Mouse (Mus musculus) myocyte (in vitro differentiated cells): ENCODE measurements around the gene Gm20388. TPM values are rescaled to one million over a fixed set of nuclear protein-coding genes. Genes with fewer than 3 reads are reported as not detected.

Experiments
- H3K27me3 ChIP-seq: one replicate; pipeline ENCODE4 v1.6.1; 2011; ENCODE audit not compliant: control insufficient read depth, insufficient read depth, insufficient read length
- H3K36me3 ChIP-seq: one replicate; pipeline ENCODE4 v1.6.1; 2011; ENCODE audit not compliant: control insufficient read depth, insufficient read depth
- H3K4me2 ChIP-seq: one replicate; pipeline ENCODE4 v1.6.1; 2011; ENCODE audit warnings: low read depth, control low read depth
- H3K4me3 ChIP-seq: one replicate; pipeline ENCODE4 v1.5.1; 2011; ENCODE audit warnings: mild to moderate bottlenecking, control low read depth, moderate library complexity
- H3K79me2 ChIP-seq: one replicate; pipeline ENCODE4 v1.6.1; 2011; ENCODE audit not compliant: control insufficient read depth, insufficient read depth
- H3ac ChIP-seq: one replicate; pipeline ENCODE4 v1.6.1; 2011; ENCODE audit not compliant: control insufficient read depth, insufficient read length
- CEBPB ChIP-seq: IDR thresholded peaks from 2 replicates; pipeline ENCODE4 v1.6.1; 2011; ENCODE audit warnings: mild to moderate bottlenecking, moderate library complexity; ENCODE audit not compliant: poor library complexity, insufficient read depth, severe bottlenecking
- E2F4 ChIP-seq: IDR thresholded peaks from one replicate; pipeline ENCODE4 v1.6.1; 2011; ENCODE audit warnings: mild to moderate bottlenecking, control low read depth, moderate library complexity; ENCODE audit not compliant: insufficient read depth
- MAX ChIP-seq: IDR thresholded peaks from one replicate; pipeline ENCODE4 v1.6.1; 2011; ENCODE audit warnings: low read depth, mild to moderate bottlenecking, control low read depth
- MYOD1 ChIP-seq, 3 experiments: IDR thresholded peaks; one replicate each; pipeline ENCODE4 v1.6.1; 2011; ENCODE audit warnings: control low read depth in 2 of 3, low read depth in 2 of 3, mild to moderate bottlenecking in 2 of 3, moderate library complexity in 1 of 3; ENCODE audit not compliant: insufficient read length in 2 of 3, control insufficient read depth in 1 of 3
- MYOG ChIP-seq, 3 experiments: IDR thresholded peaks; one replicate each; pipeline ENCODE4 v1.6.1; 2011; ENCODE audit warnings: control low read depth in 2 of 3, low read depth in 2 of 3, mild to moderate bottlenecking in 2 of 3; ENCODE audit not compliant: insufficient read length in 2 of 3, control insufficient read depth in 1 of 3, insufficient read depth in 1 of 3
- POLR2A ChIP-seq: IDR thresholded peaks from one replicate; pipeline ENCODE4 v1.6.1; 2011; ENCODE audit warnings: low read depth, mild to moderate bottlenecking, control low read depth, moderate library complexity; ENCODE audit not compliant: insufficient read length
- POLR2AphosphoS2 ChIP-seq: IDR thresholded peaks from one replicate; pipeline ENCODE4 v1.6.1; 2011; ENCODE audit warnings: low read depth, control low read depth; ENCODE audit not compliant: insufficient read length
- REST ChIP-seq: IDR thresholded peaks from one replicate; pipeline ENCODE4 v1.6.1; 2011; ENCODE audit warnings: mild to moderate bottlenecking, control low read depth, moderate library complexity; ENCODE audit not compliant: insufficient read depth, insufficient read length
- SRF ChIP-seq: IDR thresholded peaks from one replicate; pipeline ENCODE4 v1.6.1; 2011; ENCODE audit warnings: low read depth; ENCODE audit not compliant: control insufficient read depth, insufficient read length
- TCF12 ChIP-seq: IDR thresholded peaks from one replicate; pipeline ENCODE4 v1.6.1; 2011; ENCODE audit warnings: mild to moderate bottlenecking, control low read depth; ENCODE audit not compliant: poor library complexity, insufficient read depth, severe bottlenecking
- TCF3 ChIP-seq: IDR thresholded peaks from one replicate; pipeline ENCODE4 v1.6.1; 2011; ENCODE audit warnings: low read depth, control low read depth; ENCODE audit not compliant: insufficient read length
- USF1 ChIP-seq: IDR thresholded peaks from one replicate; pipeline ENCODE4 v1.6.1; 2011; ENCODE audit warnings: low read depth, mild to moderate bottlenecking, control low read depth, moderate library complexity
- polyA plus RNA-seq: library from polyadenylated mRNA; unstranded; fragments of >200 nt; fragmentation: generic; extraction: Trizol; gene quantifications from one replicate; pipeline ENCODE4 v1.2.1, GENCODE M21; 2012; ENCODE audit warnings: missing spikeins

Gene Gm20388
- polyA plus RNA-seq, 1 experiment, result 15.3 TPM

- Histone ChIP-seq H3ac (no peak overlapping the region), H3K79me2 (no peaks in the 10 kb centered on the region), H3K36me3 (no peaks in the 10 kb centered on the region), H3K4me2 (no peak overlapping the region), H3K27me3 (no peaks in the 10 kb centered on the region), H3K4me3 (no peak overlapping the region)
- TF ChIP-seq POLR2A (no peak), REST (no peak), CEBPB (no peak), SRF (no peak), TCF12 (no peak), MYOD1 (IDR thresholded peaks at IDR 0.05; ENCODE audit: control insufficient read depth in 1 of 3, insufficient read length in 2 of 3, low read depth in 2 of 3) (no peak), MAX (no peak), E2F4 (no peak), TCF3 (no peak), POLR2AphosphoS2 (no peak), USF1 (no peak), MYOG (IDR thresholded peaks at IDR 0.05; ENCODE audit: control insufficient read depth in 1 of 3, insufficient read depth in 1 of 3, insufficient read length in 2 of 3, low read depth in 2 of 3) (no peak)
Observed at GRCm38 (mm10) chr8:121847261-121847822, 1936.7 kb downstream of the Gm20388 start.

- H3K79me2 ChIP-seq, result no peaks in the 10 kb centered on the region
- H3ac ChIP-seq, result no peak overlapping the region
- H3K4me3 ChIP-seq, result no peak overlapping the region
- TF ChIP-seq TCF3 (no peak), MAX (no peak), MYOG (IDR thresholded peaks at IDR 0.05; ENCODE audit: control insufficient read depth in 1 of 3, insufficient read depth in 1 of 3, insufficient read length in 2 of 3, low read depth in 2 of 3) (no peak), USF1 (no peak)
- H3K27me3 ChIP-seq, result no peaks in the 10 kb centered on the region
- H3K36me3 ChIP-seq, result no peaks in the 10 kb centered on the region
- peak overlapping the region; percentile 28 for H3K4me2 ChIP-seq
Observed at GRCm38 (mm10) chr8:121847987-121848386, 1937.3 kb downstream of the Gm20388 start.

DNA sequence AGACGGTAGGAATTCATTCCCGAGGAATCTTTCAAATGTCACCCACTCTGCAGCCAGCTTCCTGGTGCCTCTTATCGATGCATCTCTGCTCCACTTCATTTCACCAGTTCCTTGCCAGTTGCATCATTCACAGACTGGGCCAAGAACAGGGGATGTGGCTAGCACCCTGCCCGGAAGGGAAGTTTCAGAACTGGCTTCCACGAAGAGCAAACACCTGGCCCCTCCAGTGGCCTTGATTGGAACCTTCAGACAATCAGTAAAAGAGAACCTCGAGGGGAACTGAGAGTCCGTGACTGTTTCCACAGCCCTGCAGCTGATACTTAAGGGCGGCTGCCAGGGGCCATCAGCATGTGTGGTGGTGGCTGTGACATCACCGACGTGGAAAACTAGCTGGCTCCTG lies 1937.9 kb downstream of the Gm20388 start:
- no peak overlapping the region for H3K4me3 ChIP-seq
- no peaks in the 10 kb centered on the region for H3K36me3 ChIP-seq
- peak overlapping the region; percentile 28 for H3K4me2 ChIP-seq
- H3K27me3 ChIP-seq, result no peaks in the 10 kb centered on the region
- no peak overlapping the region for H3ac ChIP-seq
- peak; percentile 33 for TF ChIP-seq POLR2A
- TF ChIP-seq CEBPB, result peak; percentile 99
- TF ChIP-seq MYOG (IDR thresholded peaks at IDR 0.05; ENCODE audit: control insufficient read depth in 1 of 3, insufficient read depth in 1 of 3, insufficient read length in 2 of 3, low read depth in 2 of 3), result peak in 1 of 3 experiments; percentile 26
- no peak for TF ChIP-seq REST
- H3K79me2 ChIP-seq, result no peaks in the 10 kb centered on the region

DNA sequence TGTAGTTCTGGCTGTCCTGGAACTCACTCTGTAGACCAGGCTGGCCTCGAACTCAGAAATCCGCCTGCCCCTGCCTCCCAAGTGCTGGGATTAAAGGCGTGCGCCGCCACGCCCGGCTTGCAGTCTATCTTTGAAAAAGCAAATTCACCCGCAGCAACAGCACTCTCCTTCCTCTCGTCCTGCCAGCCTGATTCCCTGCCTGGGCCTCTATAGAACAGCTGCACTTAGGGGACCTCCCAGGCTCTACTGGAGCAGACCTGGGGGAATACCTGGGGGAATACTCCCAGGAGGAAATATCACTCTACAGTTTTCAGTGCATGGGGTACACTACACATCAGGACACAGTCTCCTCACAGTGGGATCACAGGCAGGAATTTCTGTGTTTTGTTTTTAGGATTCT lies 1938.7 kb downstream of the Gm20388 start:
- H3K79me2 ChIP-seq, result no peaks in the 10 kb centered on the region
- TF ChIP-seq REST (no peak), USF1 (no peak), CEBPB (no peak), POLR2A (no peak), MYOG (IDR thresholded peaks at IDR 0.05; ENCODE audit: control insufficient read depth in 1 of 3, insufficient read depth in 1 of 3, insufficient read length in 2 of 3, low read depth in 2 of 3) (no peak), POLR2AphosphoS2 (no peak), TCF3 (no peak), MYOD1 (IDR thresholded peaks at IDR 0.05; ENCODE audit: control insufficient read depth in 1 of 3, insufficient read length in 2 of 3, low read depth in 2 of 3) (no peak), SRF (no peak), E2F4 (no peak)
- no peaks in the 10 kb centered on the region for H3K27me3 ChIP-seq
- no peaks in the 10 kb centered on the region for H3K36me3 ChIP-seq
- H3K4me3 ChIP-seq, result no peak overlapping the region
- H3K4me2 ChIP-seq, result peak overlapping the region; percentile 85
- no peak overlapping the region for H3ac ChIP-seq

DNA sequence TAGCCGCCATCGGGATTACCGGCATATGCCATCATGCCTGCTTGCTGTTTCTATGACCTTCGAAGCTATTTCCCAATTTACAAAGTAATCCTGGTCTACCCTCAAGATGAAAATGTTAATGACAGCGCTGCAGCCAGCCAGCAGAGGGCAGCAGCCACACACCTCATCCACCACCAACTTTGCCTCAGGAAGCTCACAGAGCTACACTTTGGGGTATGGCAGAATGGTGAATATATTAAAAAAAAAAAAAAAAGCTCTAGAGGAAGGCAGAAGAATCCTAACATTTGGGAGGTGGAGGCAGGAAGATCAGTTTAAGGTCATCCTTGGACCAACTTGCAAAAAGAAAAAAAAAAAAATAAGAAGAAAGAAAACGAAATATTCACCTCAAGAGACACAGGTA lies 1939.4 kb downstream of the Gm20388 start:
- Histone ChIP-seq H3ac (no peak overlapping the region), H3K79me2 (no peaks in the 10 kb centered on the region), H3K4me3 (peak overlapping the region; percentile 14), H3K27me3 (no peaks in the 10 kb centered on the region), H3K4me2 (peak overlapping the region; percentile 85), H3K36me3 (no peaks in the 10 kb centered on the region)
- TF ChIP-seq SRF (no peak), TCF3 (no peak), POLR2A (peak; percentile 27)

DNA sequence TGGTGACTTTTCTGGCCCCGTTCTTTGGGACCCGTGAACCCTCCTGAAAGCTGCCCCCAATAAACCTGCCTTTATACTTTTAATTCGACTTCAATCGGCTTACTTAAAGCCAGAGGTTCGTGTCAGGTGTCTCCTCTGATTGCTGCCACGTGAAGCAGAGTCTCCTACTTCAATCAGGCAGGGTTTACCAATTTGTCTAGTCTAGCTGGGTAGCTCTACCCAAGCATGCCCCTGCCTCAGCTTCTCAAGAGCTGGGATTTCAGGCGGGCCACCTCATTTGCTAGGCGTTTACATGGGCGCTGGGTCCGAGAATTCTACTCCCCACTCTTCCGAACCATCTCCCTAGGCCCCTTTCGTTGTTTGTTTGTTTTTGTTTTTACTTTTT lies 1939.8 kb downstream of the Gm20388 start:
- Histone ChIP-seq H3ac (no peak overlapping the region), H3K4me3 (peak overlapping the region; percentile 14), H3K79me2 (no peaks in the 10 kb centered on the region), H3K36me3 (no peaks in the 10 kb centered on the region), H3K4me2 (peak overlapping the region; percentile 85), H3K27me3 (no peaks in the 10 kb centered on the region)
- TF ChIP-seq POLR2AphosphoS2 (no peak), MYOG (IDR thresholded peaks at IDR 0.05; ENCODE audit: control insufficient read depth in 1 of 3, insufficient read depth in 1 of 3, insufficient read length in 2 of 3, low read depth in 2 of 3) (no peak), TCF3 (no peak)
